Mouse (Mus musculus) adrenal gland (tissue): ENCODE measurements at regions not wholly inside any gene's neighbourhood (a gene's known extent, or its start where the extent isn't known, plus 50 kb on each side); places are given as distances from the start of the nearest gene placed in this dataset.

Experiments
- intact Hi-C: fragments of 180-260 bp; cut with DNase I; formaldehyde crosslinking; loops from one replicate; pipeline ENCODE4 v1.15.1; 2025

GRCm38 (mm10) chr2:92750672-92751071, 151.2 kb downstream of the Chst1 start:
- intact Hi-C loops, result no loop called here

GRCm38 (mm10) chr2:92751256-92751655, 151.7 kb downstream of the Chst1 start:
- intact Hi-C loops, result no loop called here

GRCm38 (mm10) chr2:92752156-92752555, 152.6 kb downstream of the Chst1 start:
- intact Hi-C loops, result no loop called here

- intact Hi-C loops, result no loop called here
Measured at GRCm38 (mm10) chr2:92752794-92753193, 153.3 kb downstream of the Chst1 start.

- intact Hi-C loops, result no loop called here
Measured at GRCm38 (mm10) chr2:92754505-92755280, 155.2 kb downstream of the Chst1 start.

GRCm38 (mm10) chr2:92756491-92756890, 157.0 kb downstream of the Chst1 start:
- intact Hi-C loops, result no loop called here

- intact Hi-C loops, result no loop called here
Measured at GRCm38 (mm10) chr2:92758775-92759174, 156.1 kb upstream of the Syt13 start.

- intact Hi-C loops, result no loop called here
Measured at GRCm38 (mm10) chr2:92763881-92764635, 150.8 kb upstream of the Syt13 start.

GRCm38 (mm10) chr2:92767476-92768005, 147.4 kb upstream of the Syt13 start:
- intact Hi-C loops, result no loop called here

- intact Hi-C loops, result no loop called here
Measured at GRCm38 (mm10) chr2:92768088-92768487, 146.8 kb upstream of the Syt13 start.

GRCm38 (mm10) chr2:92769061-92769460, 145.8 kb upstream of the Syt13 start:
- intact Hi-C loops, result no loop called here

- intact Hi-C loops, result no loop called here
Measured at GRCm38 (mm10) chr2:92770098-92770497, 144.8 kb upstream of the Syt13 start.

- intact Hi-C loops, result no loop called here
Measured at GRCm38 (mm10) chr2:92772623-92773022, 142.3 kb upstream of the Syt13 start.

- intact Hi-C loops, result no loop called here
Measured at GRCm38 (mm10) chr2:92776497-92776896, 138.4 kb upstream of the Syt13 start.

GRCm38 (mm10) chr2:92779101-92779500, 135.8 kb upstream of the Syt13 start:
- intact Hi-C loops, result no loop called here

GRCm38 (mm10) chr2:92780021-92780420, 134.9 kb upstream of the Syt13 start:
- intact Hi-C loops, result no loop called here

GRCm38 (mm10) chr2:92781451-92781850, 133.4 kb upstream of the Syt13 start:
- intact Hi-C loops, result no loop called here

- intact Hi-C loops, result no loop called here
Measured at GRCm38 (mm10) chr2:92782621-92783020, 132.3 kb upstream of the Syt13 start.

- intact Hi-C loops, result no loop called here
Measured at GRCm38 (mm10) chr2:92784916-92785315, 130.0 kb upstream of the Syt13 start.

GRCm38 (mm10) chr2:92787925-92788410, 126.9 kb upstream of the Syt13 start:
- intact Hi-C loops, result no loop called here

- intact Hi-C loops, result no loop called here
Measured at GRCm38 (mm10) chr2:92788875-92789274, 126.0 kb upstream of the Syt13 start.

- intact Hi-C loops, result no loop called here
Measured at GRCm38 (mm10) chr2:92790374-92790773, 124.5 kb upstream of the Syt13 start.
